Mouse (Mus musculus): Measurements from ENCODE around the gene 4921517D22Rik. TPM values are rescaled to one million over a fixed set of nuclear protein-coding genes. Genes with fewer than 3 reads are reported as not detected.

4921517D22Rik gene
- polyA plus RNA-seq, 2 experiments: not detected

DNA sequence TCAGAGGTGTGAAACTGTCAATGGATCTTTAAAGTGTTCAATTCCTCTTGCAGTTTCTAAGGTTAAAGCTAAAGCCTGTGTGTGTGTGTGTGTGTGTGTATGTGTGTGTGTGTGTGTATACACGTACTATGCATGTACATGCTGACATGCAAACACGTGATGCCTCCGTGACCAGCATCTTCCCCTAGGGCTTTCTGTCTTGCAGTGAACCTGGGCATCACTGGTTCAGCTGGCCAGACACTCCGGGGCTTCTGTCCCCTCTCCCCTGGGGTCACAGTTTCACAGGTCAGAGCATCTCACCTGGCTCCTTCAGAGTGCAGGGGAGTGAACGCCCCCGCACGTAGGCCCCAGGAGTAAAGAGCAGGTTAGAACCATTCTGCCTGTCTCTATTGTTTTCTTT lies 20.3 kb downstream of the 4921517D22Rik start:
- WGBS (ENCODE audit: insufficient replicate concordance): 75% methylated on average over 7 of the region's 7 CpGs
- no peak for ATAC-seq (ENCODE audit: insufficient read depth)
- H3K36me3 ChIP-seq (replicated peaks; ENCODE audit: control insufficient read depth, insufficient read depth, low read depth): peaks cover 2% of the 10 kb centered on the region; the same call in 1 of the 2 replicates
- H3K27ac ChIP-seq: peak overlapping the region; percentile 36
- H3K4me1 ChIP-seq (replicated peaks; ENCODE audit: control insufficient read depth in 2 of 2, insufficient read depth in 2 of 2, low read length in 1 of 2): peaks cover 28 to 42% of the 10 kb centered on the region in 2 experiments
- no peaks in the 10 kb centered on the region for H3K27me3 ChIP-seq (ENCODE audit: control insufficient read depth, insufficient read depth, low read length)
- peak overlapping the region; percentile 18 to 93 for H3K4me3 ChIP-seq (ENCODE audit: insufficient read depth in 1 of 2, low read depth in 2 of 2, low read length in 2 of 2)
- DNase-seq (ENCODE audit: low read depth in 3 of 3, low spot score in 3 of 3): no peak
- no peak for TF ChIP-seq EP300 (IDR thresholded peaks at IDR 0.05; ENCODE audit: low read depth)
- TF ChIP-seq CTCF (IDR thresholded peaks at IDR 0.05; ENCODE audit: low read depth): no peak
- H3K9me3 ChIP-seq (ENCODE audit: control insufficient read depth, low read length): no peaks in the 10 kb centered on the region
- peak overlapping the region; percentile 31 for H3K9ac ChIP-seq (replicated peaks)
- H3K4me2 ChIP-seq (ENCODE audit: low read depth): peak overlapping the region; percentile 69

DNA sequence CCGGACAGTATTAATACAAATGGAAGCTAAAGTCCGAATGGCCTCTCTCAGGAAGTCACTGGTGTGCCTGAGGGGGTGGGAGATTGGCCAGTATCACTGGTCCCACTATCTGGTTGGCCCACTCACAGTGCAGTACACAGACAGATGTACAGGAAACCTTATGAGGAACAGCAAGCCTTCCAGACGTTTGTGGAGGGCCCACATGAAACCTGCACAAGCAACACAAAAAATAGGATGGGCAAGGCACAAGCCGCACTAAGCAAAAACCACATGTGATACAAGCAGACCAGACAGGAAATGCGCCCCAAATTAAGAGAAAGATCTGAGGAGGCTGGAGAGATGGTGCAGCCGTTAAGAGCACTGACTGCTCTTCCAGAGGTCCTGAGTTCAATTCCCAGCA lies 21.7 kb downstream of the 4921517D22Rik start:
- H3K36me3 ChIP-seq (replicated peaks; ENCODE audit: control insufficient read depth, insufficient read depth, low read depth): peaks cover 2% of the 10 kb centered on the region; the same call in 1 of the 2 replicates
- no peak for DNase-seq (ENCODE audit: low read depth in 3 of 3, low spot score in 3 of 3)
- no peak overlapping the region for H3K9ac ChIP-seq (replicated peaks)
- H3K9me3 ChIP-seq (ENCODE audit: control insufficient read depth, low read length): no peaks in the 10 kb centered on the region
- TF ChIP-seq CTCF (IDR thresholded peaks at IDR 0.05; ENCODE audit: low read depth): no peak
- ATAC-seq (ENCODE audit: insufficient read depth): no peak
- H3K27me3 ChIP-seq (ENCODE audit: control insufficient read depth, insufficient read depth, low read length): no peaks in the 10 kb centered on the region
- WGBS (ENCODE audit: insufficient replicate concordance): 11% methylated on average over 6 of the region's 6 CpGs
- H3K4me3 ChIP-seq (ENCODE audit: insufficient read depth in 1 of 2, low read depth in 2 of 2, low read length in 2 of 2): no peak overlapping the region
- H3K4me1 ChIP-seq (replicated peaks; ENCODE audit: control insufficient read depth in 2 of 2, insufficient read depth in 2 of 2, low read length in 1 of 2): peaks cover 37 to 53% of the 10 kb centered on the region in 2 experiments
- H3K4me2 ChIP-seq (ENCODE audit: low read depth): peak overlapping the region; percentile 41
- H3K27ac ChIP-seq: no peak overlapping the region

DNA sequence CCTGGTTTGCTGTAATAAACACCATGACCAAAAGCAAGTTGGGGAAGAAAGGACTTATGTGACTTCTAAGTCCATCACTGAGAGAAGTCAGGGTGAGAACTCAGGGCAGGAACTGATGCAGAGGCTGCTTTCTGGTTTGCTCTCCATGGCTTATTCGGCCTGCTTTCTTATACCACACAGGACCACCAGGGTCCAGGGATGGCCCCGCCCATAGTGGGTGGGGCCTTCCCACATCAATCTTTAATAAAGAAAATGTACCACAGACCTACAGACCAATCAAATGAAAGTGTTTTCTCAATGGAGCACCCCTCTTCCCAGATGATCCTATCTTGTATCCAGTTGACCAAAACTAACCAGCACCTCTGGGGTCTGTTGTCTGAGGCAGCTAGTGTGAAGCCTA lies 22.4 kb downstream of the 4921517D22Rik start:
- no peak for DNase-seq (ENCODE audit: low read depth in 3 of 3, low spot score in 3 of 3)
- H3K36me3 ChIP-seq (replicated peaks; ENCODE audit: control insufficient read depth, insufficient read depth, low read depth): peaks cover 2% of the 10 kb centered on the region; the same call in 1 of the 2 replicates
- H3K27ac ChIP-seq: no peak overlapping the region
- H3K4me3 ChIP-seq (ENCODE audit: insufficient read depth in 1 of 2, low read depth in 2 of 2, low read length in 2 of 2): no peak overlapping the region
- TF ChIP-seq CTCF (IDR thresholded peaks at IDR 0.05; ENCODE audit: low read depth): no peak
- TF ChIP-seq EP300 (IDR thresholded peaks at IDR 0.05; ENCODE audit: low read depth): no peak
- ATAC-seq (ENCODE audit: insufficient read depth): no peak
- no peak overlapping the region for H3K9ac ChIP-seq (replicated peaks)
- no peaks in the 10 kb centered on the region for H3K27me3 ChIP-seq (ENCODE audit: control insufficient read depth, insufficient read depth, low read length)
- H3K4me2 ChIP-seq (ENCODE audit: low read depth): peak overlapping the region; percentile 41
- no peaks in the 10 kb centered on the region for H3K9me3 ChIP-seq (ENCODE audit: control insufficient read depth, low read length)
- H3K4me1 ChIP-seq (replicated peaks; ENCODE audit: control insufficient read depth in 2 of 2, insufficient read depth in 2 of 2, low read length in 1 of 2): peaks cover 37 to 53% of the 10 kb centered on the region in 2 experiments
- WGBS (ENCODE audit: insufficient replicate concordance): 45% methylated on average over 2 of the region's 2 CpGs

DNA sequence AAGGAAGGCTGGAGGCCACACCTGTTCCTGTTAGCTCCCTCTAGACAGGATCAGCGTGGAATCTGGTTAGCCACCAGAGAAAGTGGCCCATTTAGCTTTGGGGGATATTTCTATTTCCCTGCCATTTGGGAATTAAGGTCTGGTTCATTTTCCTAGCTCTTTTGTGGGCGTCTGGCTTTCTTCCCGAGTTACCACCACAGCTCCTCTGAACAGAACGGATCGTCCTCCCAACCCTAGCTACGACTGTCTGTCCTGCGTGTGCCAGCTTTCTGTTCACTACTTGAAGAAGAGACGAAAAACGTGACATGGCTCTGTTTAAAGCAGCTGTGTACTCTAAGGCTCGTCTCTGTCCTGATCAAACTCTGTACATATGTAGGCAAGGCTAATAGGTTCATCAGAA lies 24.0 kb downstream of the 4921517D22Rik start:
- H3K9ac ChIP-seq (replicated peaks): no peak overlapping the region
- H3K36me3 ChIP-seq (replicated peaks; ENCODE audit: control insufficient read depth, insufficient read depth, low read depth): peaks cover 7% of the 10 kb centered on the region
- no peaks in the 10 kb centered on the region for H3K9me3 ChIP-seq (ENCODE audit: control insufficient read depth, low read length)
- WGBS (ENCODE audit: insufficient replicate concordance): 82% methylated on average over 10 of the region's 10 CpGs
- peaks cover 34 to 48% of the 10 kb centered on the region in 2 experiments for H3K4me1 ChIP-seq (replicated peaks; ENCODE audit: control insufficient read depth in 2 of 2, insufficient read depth in 2 of 2, low read length in 1 of 2)
- TF ChIP-seq EP300 (IDR thresholded peaks at IDR 0.05; ENCODE audit: low read depth): no peak
- TF ChIP-seq CTCF (IDR thresholded peaks at IDR 0.05; ENCODE audit: low read depth): no peak
- H3K27ac ChIP-seq: no peak overlapping the region
- H3K4me3 ChIP-seq (ENCODE audit: insufficient read depth in 1 of 2, low read depth in 2 of 2, low read length in 2 of 2): no peak overlapping the region
- no peaks in the 10 kb centered on the region for H3K27me3 ChIP-seq (ENCODE audit: control insufficient read depth, insufficient read depth, low read length)
- ATAC-seq (ENCODE audit: insufficient read depth) (no peak), DNase-seq (ENCODE audit: low read depth in 3 of 3, low spot score in 3 of 3) (no peak)
- H3K4me2 ChIP-seq (ENCODE audit: low read depth): no peak overlapping the region

DNA sequence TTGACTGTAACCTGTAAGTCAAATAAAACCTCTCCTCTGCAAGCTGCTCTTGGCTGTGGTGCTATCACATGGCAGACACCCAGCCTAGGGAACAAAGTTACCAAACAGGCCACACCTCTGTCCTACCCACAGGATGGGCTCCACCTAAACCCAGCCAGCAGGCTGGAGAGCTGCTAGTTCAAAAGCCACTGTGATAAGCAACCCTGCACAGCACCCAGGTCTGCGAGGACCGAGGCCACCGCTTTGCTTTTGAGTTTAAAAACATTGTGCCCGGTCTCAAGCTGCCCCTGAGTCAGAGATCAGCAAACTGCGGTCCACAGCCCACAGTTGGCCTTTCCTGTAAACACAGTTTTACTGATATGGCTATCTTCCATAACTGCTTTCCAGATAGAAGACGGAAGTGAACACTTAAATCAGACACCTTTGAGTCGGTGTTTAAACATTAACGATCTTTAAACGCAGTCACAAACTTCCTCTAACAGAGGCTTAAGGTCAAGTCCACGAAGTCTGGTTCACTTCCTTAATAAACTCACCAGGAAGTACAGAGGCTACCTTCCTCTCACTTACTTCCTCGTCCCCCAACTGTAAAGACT lies 25.3 kb downstream of the 4921517D22Rik start:
- H3K4me1 ChIP-seq (replicated peaks; ENCODE audit: control insufficient read depth in 2 of 2, insufficient read depth in 2 of 2, low read length in 1 of 2): peaks cover 32 to 43% of the 10 kb centered on the region in 2 experiments
- H3K4me3 ChIP-seq (ENCODE audit: insufficient read depth in 1 of 2, low read depth in 2 of 2, low read length in 2 of 2): peak overlapping the region; percentile 4 to 45
- DNase-seq (ENCODE audit: low read depth in 3 of 3, low spot score in 3 of 3): peak; percentile 77 to 80 (median 77)
- ATAC-seq (ENCODE audit: insufficient read depth): peak; percentile 97
- H3K27ac ChIP-seq: peak overlapping the region; percentile 68
- peak overlapping the region; percentile 34 for H3K9ac ChIP-seq (replicated peaks)
- TF ChIP-seq EP300 (IDR thresholded peaks at IDR 0.05; ENCODE audit: low read depth) (peak; percentile 53), CTCF (IDR thresholded peaks at IDR 0.05; ENCODE audit: low read depth) (peak; percentile 24)
- H3K36me3 ChIP-seq (replicated peaks; ENCODE audit: control insufficient read depth, insufficient read depth, low read depth): peaks cover 20% of the 10 kb centered on the region
- no peaks in the 10 kb centered on the region for H3K27me3 ChIP-seq (ENCODE audit: control insufficient read depth, insufficient read depth, low read length)
- WGBS (ENCODE audit: insufficient replicate concordance): 2% methylated on average over 11 of the region's 11 CpGs
- peak overlapping the region; percentile 58 for H3K4me2 ChIP-seq (ENCODE audit: low read depth)
- H3K9me3 ChIP-seq (ENCODE audit: control insufficient read depth, low read length): no peaks in the 10 kb centered on the region

Measured in liver, embryonic 14.5 days (tissue).